Mouse (Mus musculus): Measurements from ENCODE around the gene Clrn2. TPM values are rescaled to one million over a fixed set of nuclear protein-coding genes. Genes with fewer than 3 reads are reported as not detected.

Clrn2 gene
- polyA plus RNA-seq, 1 experiment = not detected

DNA sequence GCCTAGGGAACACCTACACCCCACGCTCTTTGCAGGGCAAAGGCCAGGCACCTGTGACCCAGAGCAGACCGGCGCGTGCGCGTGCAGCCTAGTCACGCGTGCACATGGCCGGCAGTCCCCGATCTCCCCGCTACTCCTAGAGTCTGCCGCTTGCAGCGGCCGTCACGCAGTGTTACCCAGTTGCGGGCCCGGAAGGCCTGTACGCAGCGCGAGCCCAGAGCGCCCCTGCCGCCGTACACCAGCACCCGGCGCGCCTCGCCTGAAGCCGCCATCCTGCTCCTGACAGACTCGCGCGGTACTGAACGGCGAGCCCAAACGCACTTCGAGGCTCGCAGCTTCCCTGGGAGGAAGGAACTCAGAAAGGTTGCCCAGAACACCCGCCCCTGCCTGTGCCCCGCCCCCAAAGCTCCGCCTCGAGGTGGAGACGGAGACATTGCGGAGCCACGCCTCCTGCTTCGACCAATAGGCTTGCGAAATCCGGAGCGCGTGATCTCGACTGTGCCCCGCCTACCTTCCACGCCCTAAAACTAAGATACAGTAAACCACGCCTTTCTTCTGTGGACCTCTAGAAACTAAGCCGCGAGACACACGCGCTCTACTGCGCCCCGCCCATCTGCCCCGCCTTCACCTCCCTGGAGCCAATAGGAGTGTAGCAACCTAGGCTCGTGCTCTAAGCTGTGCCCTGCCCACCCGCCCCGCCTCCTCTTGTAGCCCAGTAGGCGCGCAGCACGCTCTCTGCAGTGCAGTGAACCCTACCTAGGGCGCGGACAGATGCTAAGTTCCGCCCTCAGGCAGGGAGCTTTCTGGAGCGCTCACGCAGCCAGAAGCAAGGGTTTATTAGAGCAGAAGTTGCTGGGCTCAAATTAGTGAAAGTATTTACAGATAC, 3.5 kb upstream of the Clrn2 start, which contains the start of gene Qdpr:
Qdpr (minus strand) TSS at position 406 of the 886 bp plus-strand sequence.
- TF ChIP-seq CTCF (IDR thresholded peaks at IDR 0.05; ENCODE audit: low read depth, low read length) (no peak), POLR2A (IDR thresholded peaks at IDR 0.05; ENCODE audit: borderline replicate concordance, low read depth, low read length) (no peak)

GRCm38 (mm10) chr5:45454456-45454855, 905 bp downstream of the Clrn2 start:
- H3K27ac ChIP-seq (ENCODE audit: insufficient read depth, low read depth, low read length) = no peak overlapping the region
- no peak overlapping the region for H3K4me3 ChIP-seq (ENCODE audit: insufficient read depth, low read length)
- no peaks in the 10 kb centered on the region; the same call in 1 of the 2 replicates for H3K4me1 ChIP-seq (ENCODE audit: control insufficient read depth, insufficient read depth, low read length)
- no peak for TF ChIP-seq CTCF (IDR thresholded peaks at IDR 0.05; ENCODE audit: low read depth, low read length)
- TF ChIP-seq POLR2A (IDR thresholded peaks at IDR 0.05; ENCODE audit: borderline replicate concordance, low read depth, low read length) = no peak

More for the DNA sequence above, 3.5 kb upstream of the Clrn2 start, which contains the start of gene Qdpr:
- Histone ChIP-seq H3K27ac (ENCODE audit: insufficient read depth, low read depth, low read length) (peak within 1 kb of the TSS; percentile 67), H3K4me3 (ENCODE audit: insufficient read depth, low read length) (peak within 1 kb of the TSS; percentile 97), H3K4me1 (ENCODE audit: control insufficient read depth, insufficient read depth, low read length) (peaks cover 13% of the 10 kb centered on the region)

- peak overlapping the region; percentile 40 for H3K27ac ChIP-seq (ENCODE audit: insufficient read depth, low read depth, low read length)
- H3K4me3 ChIP-seq (ENCODE audit: insufficient read depth, low read length) = no peak overlapping the region
- no peak for TF ChIP-seq POLR2A (IDR thresholded peaks at IDR 0.05; ENCODE audit: borderline replicate concordance, low read depth, low read length)
- no peak for TF ChIP-seq CTCF (IDR thresholded peaks at IDR 0.05; ENCODE audit: low read depth, low read length)
- H3K4me1 ChIP-seq (ENCODE audit: control insufficient read depth, insufficient read depth, low read length) = peaks cover 12% of the 10 kb centered on the region
Measured at GRCm38 (mm10) chr5:45472880-45473450, 19.4 kb downstream of the Clrn2 start.

DNA sequence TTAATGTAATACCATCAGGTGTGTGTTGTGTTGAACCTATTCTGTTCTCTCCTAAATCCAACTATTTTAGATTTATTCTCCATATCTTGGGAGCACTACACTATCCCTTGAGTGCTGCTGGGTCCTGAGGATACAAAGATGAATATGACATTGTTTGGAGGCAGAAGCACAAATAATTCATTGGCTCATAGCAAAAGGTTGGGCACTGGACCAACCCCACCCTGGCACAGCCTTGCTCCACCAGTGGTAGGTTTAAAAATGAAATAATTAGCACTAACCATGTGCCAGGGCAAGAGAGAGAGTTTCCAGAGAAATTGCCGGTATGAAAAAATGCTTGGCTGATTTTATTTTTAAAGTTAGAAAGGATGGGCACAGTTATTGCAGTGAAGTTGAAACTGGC, 20.0 kb downstream of the Clrn2 start:
- peaks cover 12% of the 10 kb centered on the region for H3K4me1 ChIP-seq (ENCODE audit: control insufficient read depth, insufficient read depth, low read length)
- no peak for TF ChIP-seq POLR2A (IDR thresholded peaks at IDR 0.05; ENCODE audit: borderline replicate concordance, low read depth, low read length)
- TF ChIP-seq CTCF (IDR thresholded peaks at IDR 0.05; ENCODE audit: low read depth, low read length) = no peak
- peak overlapping the region; percentile 40; the same call in 1 of the 2 replicates for H3K27ac ChIP-seq (ENCODE audit: insufficient read depth, low read depth, low read length)
- no peak overlapping the region for H3K4me3 ChIP-seq (ENCODE audit: insufficient read depth, low read length)

DNA sequence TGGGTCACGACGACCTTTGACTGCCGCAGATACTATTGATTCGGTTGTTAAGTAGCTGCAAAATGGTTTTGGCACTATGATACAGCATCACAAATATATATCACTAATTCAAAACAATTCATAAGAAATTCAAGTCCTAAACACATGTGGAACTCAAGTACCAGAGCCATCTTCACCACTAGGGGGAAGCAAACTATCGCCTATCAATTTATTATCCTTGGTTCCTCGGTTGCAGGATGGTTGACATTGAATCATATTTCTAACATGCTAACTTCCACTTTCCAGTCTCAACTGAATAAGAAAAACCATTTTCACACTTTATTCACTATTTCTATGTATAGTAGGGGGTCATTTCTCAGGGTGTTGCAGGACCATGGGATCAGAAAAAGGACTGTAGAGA, 20.7 kb downstream of the Clrn2 start:
- H3K4me1 ChIP-seq (ENCODE audit: control insufficient read depth, insufficient read depth, low read length) = peaks cover 12% of the 10 kb centered on the region
- TF ChIP-seq CTCF (IDR thresholded peaks at IDR 0.05; ENCODE audit: low read depth, low read length) (no peak), POLR2A (IDR thresholded peaks at IDR 0.05; ENCODE audit: borderline replicate concordance, low read depth, low read length) (no peak)
- H3K4me3 ChIP-seq (ENCODE audit: insufficient read depth, low read length) = no peak overlapping the region
- H3K27ac ChIP-seq (ENCODE audit: insufficient read depth, low read depth, low read length) = no peak overlapping the region

DNA sequence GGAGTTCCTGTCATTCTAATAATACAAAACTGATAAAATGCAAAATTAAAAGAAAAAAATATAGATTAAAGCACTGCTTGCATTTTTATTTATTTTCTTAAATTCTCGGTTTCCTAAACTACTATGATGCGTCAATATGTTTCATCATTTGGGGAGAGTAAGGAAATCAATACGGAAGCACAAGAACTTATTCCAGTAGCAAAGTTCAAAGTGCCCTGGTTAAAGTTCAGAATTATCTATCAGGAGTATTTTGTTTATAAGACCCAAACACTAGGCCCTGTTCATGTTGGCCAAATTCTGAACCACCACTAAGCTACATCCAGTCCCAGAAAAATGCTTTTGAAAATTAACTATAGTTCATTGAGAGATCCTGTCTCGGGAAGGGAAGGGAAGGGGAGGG, 21.2 kb downstream of the Clrn2 start:
- Histone ChIP-seq H3K4me1 (ENCODE audit: control insufficient read depth, insufficient read depth, low read length) (peaks cover 12% of the 10 kb centered on the region), H3K27ac (ENCODE audit: insufficient read depth, low read depth, low read length) (no peak overlapping the region), H3K4me3 (ENCODE audit: insufficient read depth, low read length) (no peak overlapping the region)
- TF ChIP-seq POLR2A (IDR thresholded peaks at IDR 0.05; ENCODE audit: borderline replicate concordance, low read depth, low read length) (no peak), CTCF (IDR thresholded peaks at IDR 0.05; ENCODE audit: low read depth, low read length) (no peak)

- TF ChIP-seq CTCF (IDR thresholded peaks at IDR 0.05; ENCODE audit: low read depth, low read length) (no peak), POLR2A (IDR thresholded peaks at IDR 0.05; ENCODE audit: borderline replicate concordance, low read depth, low read length) (no peak)
- Histone ChIP-seq H3K4me3 (ENCODE audit: insufficient read depth, low read length) (no peak overlapping the region), H3K4me1 (ENCODE audit: control insufficient read depth, insufficient read depth, low read length) (peaks cover 12% of the 10 kb centered on the region), H3K27ac (ENCODE audit: insufficient read depth, low read depth, low read length) (no peak overlapping the region)
Measured at GRCm38 (mm10) chr5:45475771-45476170, 22.2 kb downstream of the Clrn2 start.

GRCm38 (mm10) chr5:45476288-45476687, 22.7 kb downstream of the Clrn2 start:
- Histone ChIP-seq H3K4me1 (ENCODE audit: control insufficient read depth, insufficient read depth, low read length) (peaks cover 12% of the 10 kb centered on the region), H3K27ac (ENCODE audit: insufficient read depth, low read depth, low read length) (no peak overlapping the region), H3K4me3 (ENCODE audit: insufficient read depth, low read length) (no peak overlapping the region)
- TF ChIP-seq POLR2A (IDR thresholded peaks at IDR 0.05; ENCODE audit: borderline replicate concordance, low read depth, low read length) = no peak
- no peak for TF ChIP-seq CTCF (IDR thresholded peaks at IDR 0.05; ENCODE audit: low read depth, low read length)

- no peak for TF ChIP-seq CTCF (IDR thresholded peaks at IDR 0.05; ENCODE audit: low read depth, low read length)
- no peak for TF ChIP-seq POLR2A (IDR thresholded peaks at IDR 0.05; ENCODE audit: borderline replicate concordance, low read depth, low read length)
- Histone ChIP-seq H3K27ac (ENCODE audit: insufficient read depth, low read depth, low read length) (no peak overlapping the region), H3K4me3 (ENCODE audit: insufficient read depth, low read length) (no peak overlapping the region), H3K4me1 (ENCODE audit: control insufficient read depth, insufficient read depth, low read length) (peaks cover 7% of the 10 kb centered on the region)
Measured at GRCm38 (mm10) chr5:45477601-45478000, 24.1 kb downstream of the Clrn2 start.

GRCm38 (mm10) chr5:45480066-45480465, 26.5 kb downstream of the Clrn2 start:
- Histone ChIP-seq H3K4me1 (ENCODE audit: control insufficient read depth, insufficient read depth, low read length) (no peaks in the 10 kb centered on the region), H3K4me3 (ENCODE audit: insufficient read depth, low read length) (no peak overlapping the region), H3K27ac (ENCODE audit: insufficient read depth, low read depth, low read length) (no peak overlapping the region)
- TF ChIP-seq CTCF (IDR thresholded peaks at IDR 0.05; ENCODE audit: low read depth, low read length) = no peak
- TF ChIP-seq POLR2A (IDR thresholded peaks at IDR 0.05; ENCODE audit: borderline replicate concordance, low read depth, low read length) = no peak
